Mouse (Mus musculus) gastrocnemius, postnatal 4 days (tissue): ENCODE data around the gene Bdh2. TPM values are rescaled to one million over a fixed set of nuclear protein-coding genes. Genes with fewer than 3 reads are reported as not detected.

Source experiments
- total RNA-seq, 2 experiments: library from RNA; stranded (reverse); gene quantifications; 2 replicates each; pipeline ENCODE4 v1.2.3; 2021

Bdh2 gene
- total RNA-seq, 2 experiments from 2014 or later, result 5.8 to 6.4 TPM

Other genes with a start within 250 kb of the Bdh2 start
- 10 to 100 TPM in 1 of 2 experiments, 1 to 10 TPM in 1; 9.9 to 12.0 TPM for gene Cenpe, start 68.7 kb upstream of the Bdh2 start, total RNA-seq
- under 1 TPM; 0.42 to 0.67 TPM for gene Slc9b2, start 26.5 kb downstream of the Bdh2 start, total RNA-seq
- gene Slc9b1, start 66.8 kb downstream of the Bdh2 start, total RNA-seq, result under 1 TPM; 0.29 to 0.31 TPM
- gene Cisd2, start 142.7 kb downstream of the Bdh2 start, total RNA-seq, result 10 to 100 TPM; 17.6 to 21.3 TPM
- 100 to 1,000 TPM; 313 to 355 TPM for gene Ube2d3, start 156.9 kb downstream of the Bdh2 start, total RNA-seq
- 10 to 100 TPM; 10.9 to 12.7 TPM for gene Manba, start 204.4 kb downstream of the Bdh2 start, total RNA-seq